Mouse (Mus musculus) bone marrow macrophage, adult 2 months (primary cell): Measurements from ENCODE around the gene Phf12.

Experiments used
- CTCF ChIP-seq: IDR thresholded peaks from 2 replicates; pipeline ENCODE4 v1.5.1; 2012; ENCODE audit warnings: low read depth, mild to moderate bottlenecking, low read length, moderate library complexity
- POLR2A ChIP-seq: IDR thresholded peaks from 2 replicates; pipeline ENCODE4 v1.6.1; 2012; ENCODE audit warnings: mild to moderate bottlenecking, low read depth, low read length, borderline replicate concordance

DNA sequence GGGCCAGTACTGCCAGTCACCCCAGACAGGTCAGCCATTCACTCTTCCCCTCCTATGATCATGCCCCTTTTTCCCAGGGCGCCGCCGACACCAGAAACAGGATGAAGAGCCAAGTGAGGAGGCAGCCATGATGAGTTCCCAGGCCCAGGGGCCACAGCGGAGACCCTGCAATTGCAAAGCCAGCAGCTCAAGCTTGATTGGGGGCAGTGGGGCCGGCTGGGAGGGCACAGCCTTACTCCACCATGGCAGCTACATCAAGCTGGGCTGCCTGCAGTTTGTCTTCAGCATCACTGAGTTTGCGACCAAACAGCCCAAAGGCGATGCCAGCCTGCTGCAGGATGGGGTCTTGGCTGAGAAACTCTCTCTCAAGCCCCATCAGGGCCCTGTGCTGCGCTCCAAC is 46.7 kb downstream of the Phf12 start:
- TF ChIP-seq POLR2A, result no peak
- TF ChIP-seq CTCF, result no peak
